Mouse (Mus musculus) kidney, adult 2 months (tissue): ENCODE measurements at regions not wholly inside any gene's neighbourhood (a gene's known extent, or its start where the extent isn't known, plus 50 kb on each side); places are given as distances from the start of the nearest gene placed in this dataset.

ENCODE experiments used
- CTCF ChIP-seq: fragments of 200-500 bp; conservative IDR thresholded peaks from 2 replicates; pipeline ENCODE4 v1.5.1; 2011; ENCODE audit warnings: low read depth, mild to moderate bottlenecking, control low read depth, low read length, moderate library complexity, mixed read lengths; ENCODE audit not compliant: insufficient read depth, insufficient read length
- POLR2A ChIP-seq: fragments of 200-500 bp; IDR thresholded peaks from one replicate; pipeline ENCODE4 v1.6.1; 2011; ENCODE audit warnings: low read depth, low read length, control low read depth

- TF ChIP-seq CTCF (no peak), POLR2A (no peak)
Observed at GRCm38 (mm10) chr3:78077822-78078221, 1208.5 kb downstream of the Rapgef2 start.
